Mouse (Mus musculus) erythroblast, embryonic 14.5 days (primary cell): ENCODE results near the gene Ep400.

Experiments used
- GATA1 ChIP-seq: IDR thresholded peaks from 2 replicates; pipeline ENCODE4 v1.6.1; 2012; ENCODE audit warnings: low read length, inconsistent platforms, mixed read lengths
- TAL1 ChIP-seq: IDR thresholded peaks from 3 replicates; pipeline ENCODE4 v1.6.1; 2012; ENCODE audit warnings: low read length, inconsistent platforms, mixed read lengths

GRCm38 (mm10) chr5:110809667-110810325 lies 39.3 kb upstream of the Ep400 start, which contains the start of gene Ulk1:
- TF ChIP-seq TAL1 (no peak), GATA1 (no peak)
